In the genomic region with DNA sequence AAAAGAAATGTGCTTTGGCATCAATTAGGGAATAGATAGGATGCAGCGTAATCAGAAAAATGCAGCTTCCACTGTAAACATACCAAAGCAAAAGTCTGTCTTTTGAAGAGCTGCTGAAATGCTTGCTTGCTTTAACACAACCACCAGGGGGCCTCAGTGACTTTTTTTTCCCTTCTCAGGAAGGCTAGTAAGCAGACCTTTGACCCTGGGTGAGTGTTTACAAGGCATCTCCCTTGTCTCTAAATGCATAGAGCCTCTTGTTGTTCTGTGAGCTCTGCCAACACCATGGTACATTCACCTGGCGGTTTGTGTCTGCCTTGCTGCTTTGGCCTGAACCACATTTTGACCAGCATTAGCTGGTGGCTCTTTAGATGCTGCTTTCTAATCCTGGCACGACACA, we compare ENCODE assay signal across 8 mouse cellular contexts.
DNase-seq lines count a peak whose midpoint lies in the region; ATAC-seq and TF ChIP-seq lines count a peak whose summit lies in the region.

No protein-coding gene starts in this region.

- peak; percentile 64 for TF ChIP-seq CTCF in brain, embryonic 14.5 days (IDR thresholded peaks at IDR 0.05; ENCODE audit: borderline replicate concordance, extremely low read depth, insufficient read depth, insufficient read length)
- peak; percentile 74 for TF ChIP-seq CTCF in hindbrain, postnatal 0 days (IDR thresholded peaks at IDR 0.05; ENCODE audit: low read depth)

- H3K9ac ChIP-seq in liver, embryonic 12.5 days, result no peak overlapping the region
- H3K9ac ChIP-seq in hindbrain, postnatal 0 days (replicated peaks; ENCODE audit: low read length), result no peak overlapping the region

- no peak overlapping the region for H3K4me3 ChIP-seq in liver, embryonic 12.5 days
- H3K4me3 ChIP-seq in hindbrain, postnatal 0 days (ENCODE audit: low read length), result no peak overlapping the region

- 40% methylated on average over 3 of the region's 3 CpGs for WGBS in liver, embryonic 12.5 days (ENCODE audit: insufficient replicate concordance)
- WGBS in hindbrain, postnatal 0 days, result 69% methylated on average over 3 of the region's 3 CpGs

- no peak for DNase-seq in cerebellum, adult 11 months
- peak; percentile 27 for DNase-seq in liver
- DNase-seq in brain, embryonic 14.5 days (ENCODE audit: low read depth), result peak; percentile 76
- DNase-seq in hindbrain, postnatal 0 days (ENCODE audit: low spot score), result peak; percentile 78
- DNase-seq in lung, postnatal 14 days, result peak; percentile 16

- no peaks in the 10 kb centered on the region for H3K9me3 ChIP-seq in liver, embryonic 12.5 days (replicated peaks)
- H3K9me3 ChIP-seq in hindbrain, postnatal 0 days (ENCODE audit: low read length), result no peaks in the 10 kb centered on the region

- ATAC-seq in cerebellum, adult (ENCODE audit: insufficient number of reproducible peaks, low FRiP score, low TSS enrichment), result 0 out of 2 replicates have a peak, but pooled peaks have one; percentile 26
- ATAC-seq in liver, embryonic 12.5 days, result no peak
- ATAC-seq in hindbrain, postnatal 0 days, result no peak
- no peak for ATAC-seq in activated CD4-positive, CD25-positive, alpha-beta regulatory T cell, adult 4 months

- no peaks in the 10 kb centered on the region for H3K4me1 ChIP-seq in liver, embryonic 12.5 days
- H3K4me1 ChIP-seq in hindbrain, postnatal 0 days (ENCODE audit: insufficient read depth, low read length), result no peaks in the 10 kb centered on the region

- TF ChIP-seq POLR2A in brain, embryonic 14.5 days (IDR thresholded peaks at IDR 0.05; ENCODE audit: borderline replicate concordance, extremely low read depth, insufficient read depth, insufficient read length, poor library complexity, severe bottlenecking), result no peak

- H3K27ac ChIP-seq in liver, embryonic 12.5 days, result no peak overlapping the region
- no peak overlapping the region for H3K27ac ChIP-seq in hindbrain, postnatal 0 days

- H3K36me3 ChIP-seq in liver, embryonic 12.5 days, result no peaks in the 10 kb centered on the region
- no peaks in the 10 kb centered on the region for H3K36me3 ChIP-seq in hindbrain, postnatal 0 days (ENCODE audit: insufficient read depth, low read length)

- no peak overlapping the region for H3K4me2 ChIP-seq in liver, embryonic 12.5 days
- no peak overlapping the region for H3K4me2 ChIP-seq in hindbrain, postnatal 0 days (ENCODE audit: low read depth, low read length)

- no peaks in the 10 kb centered on the region for H3K27me3 ChIP-seq in liver, embryonic 12.5 days (replicated peaks)
- H3K27me3 ChIP-seq in hindbrain, postnatal 0 days (ENCODE audit: insufficient read depth, low read length), result no peaks in the 10 kb centered on the region
